Mouse (Mus musculus) heart, embryonic 12.5 days (tissue): ENCODE data around the gene Cebpzos. TPM values are rescaled to one million over a fixed set of nuclear protein-coding genes. Genes with fewer than 3 reads are reported as not detected.

Source experiments
- ATAC-seq: fragments of 200-750 bp; cut with Nextera tagmentation; 2 replicates; pipeline ENCODE4 v1.8.0; 2017; ENCODE audit warnings: moderate TSS enrichment, moderate library complexity; ENCODE audit not compliant: insufficient number of reproducible peaks, low FRiP score
- H3K27ac ChIP-seq: fragments of 300-500 bp; sonication (generic); 2 replicates; pipeline ENCODE4 v1.5.1; 2016; ENCODE audit warnings: mild to moderate bottlenecking, moderate library complexity; ENCODE audit not compliant: poor library complexity, severe bottlenecking
- H3K27me3 ChIP-seq: fragments of 300-500 bp; sonication (generic); replicated peaks from 2 replicates; pipeline ENCODE4 v1.6.1; 2016; ENCODE audit warnings: mild to moderate bottlenecking, moderate library complexity
- H3K36me3 ChIP-seq: fragments of 300-500 bp; sonication (generic); 2 replicates; pipeline ENCODE4 v1.6.1; 2016; ENCODE audit warnings: mild to moderate bottlenecking, moderate library complexity
- H3K4me1 ChIP-seq: fragments of 300-500 bp; sonication (generic); replicated peaks from 2 replicates; pipeline ENCODE4 v1.6.1; 2016; ENCODE audit warnings: mild to moderate bottlenecking
- H3K4me2 ChIP-seq: fragments of 300-500 bp; sonication (generic); 2 replicates; pipeline ENCODE4 v1.6.1; 2016; ENCODE audit warnings: mild to moderate bottlenecking, moderate library complexity
- H3K4me3 ChIP-seq: fragments of 300-500 bp; sonication (generic); 2 replicates; pipeline ENCODE4 v1.5.1; 2016; ENCODE audit warnings: mild to moderate bottlenecking
- H3K9ac ChIP-seq: fragments of 300-500 bp; sonication (generic); 2 replicates; pipeline ENCODE4 v1.6.1; 2016; ENCODE audit warnings: mild to moderate bottlenecking, moderate library complexity
- H3K9me3 ChIP-seq: fragments of 300-500 bp; sonication (generic); replicated peaks from 2 replicates; pipeline ENCODE4 v1.6.1; 2016; ENCODE audit warnings: mild to moderate bottlenecking, moderate library complexity
- WGBS: fragments of 180-500 bp; shearing (Covaris S2); methylation state at CpG from one replicate; pipeline ENCODE4 v1.1.7; 2016; 5-methylcytosine and 5-hydroxymethylcytosine counted together
- polyA plus RNA-seq: library from polyadenylated mRNA; unstranded; fragments of >200 nt; fragmentation: Nextera tagmentation; extraction: Ambion mirVana; gene quantifications from 2 replicates; pipeline ENCODE4 v1.2.1, GENCODE M21; 2016

Gene Cebpzos
- polyA plus RNA-seq, result 78.2 and 80.4 TPM in 2 replicates

DNA sequence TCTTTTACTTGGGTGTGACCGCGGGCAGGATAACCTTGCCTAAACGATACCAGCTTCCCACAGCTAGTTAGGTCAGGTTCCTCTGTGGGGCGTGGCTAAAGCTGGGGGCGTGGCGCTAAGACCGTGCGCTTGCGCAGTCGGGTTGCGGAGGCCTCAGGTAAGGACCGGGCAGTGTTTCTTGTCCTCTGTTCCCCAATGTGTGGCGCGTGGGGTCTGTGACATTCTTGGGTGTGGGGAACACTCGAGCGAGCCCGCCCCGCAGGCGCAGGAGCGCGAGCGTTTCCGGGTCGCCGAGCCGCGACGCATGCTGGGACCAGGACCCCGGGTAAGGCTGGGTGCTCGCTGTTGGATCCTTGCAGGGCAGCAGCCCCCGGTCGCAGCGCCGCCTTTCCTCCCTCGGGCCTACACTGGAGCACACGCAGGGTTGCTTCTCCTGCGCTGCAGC is at the start of gene Cebpzos:
Gene Cebpzos (plus strand): TSS at position 132 of the 445 bp plus-strand sequence.
- Histone ChIP-seq H3K36me3 (peaks cover 24% of the 10 kb centered on the region), H3K27me3 (no peaks in the 10 kb centered on the region), H3K4me1 (peaks cover 6% of the 10 kb centered on the region), H3K9ac (peak within 1 kb of the TSS; percentile 83), H3K27ac (peak within 1 kb of the TSS; percentile 85), H3K4me3 (peak within 1 kb of the TSS; percentile 76), H3K4me2 (peak within 1 kb of the TSS; percentile 84), H3K9me3 (no peaks in the 10 kb centered on the region)
- peak; percentile 93 for ATAC-seq
- WGBS, result 0% methylated on average over 37 of the region's 37 CpGs

- 87% methylated on average over 6 of the region's 6 CpGs for WGBS
- Histone ChIP-seq H3K27me3 (no peaks in the 10 kb centered on the region), H3K4me2 (no peak overlapping the region), H3K36me3 (peaks cover 64% of the 10 kb centered on the region), H3K4me3 (no peak overlapping the region), H3K9ac (no peak overlapping the region), H3K9me3 (no peaks in the 10 kb centered on the region), H3K27ac (no peak overlapping the region), H3K4me1 (no peaks in the 10 kb centered on the region)
- ATAC-seq, result no peak
These were observed 42.4 kb upstream of the Cebpzos start for GRCm38 (mm10) chr17:78873886-78874285.

- WGBS, result 13% methylated on average over 6 of the region's 7 CpGs
- Histone ChIP-seq H3K9ac (peak overlapping the region; percentile 82), H3K4me1 (peaks cover 14% of the 10 kb centered on the region), H3K27ac (peak overlapping the region; percentile 85), H3K27me3 (no peaks in the 10 kb centered on the region), H3K4me2 (peak overlapping the region; percentile 79), H3K36me3 (peaks cover 15% of the 10 kb centered on the region), H3K4me3 (peak overlapping the region; percentile 69), H3K9me3 (no peaks in the 10 kb centered on the region)
- peak; percentile 56; the same call in 1 of the 2 replicates for ATAC-seq
These were observed 34.4 kb upstream of the Cebpzos start for GRCm38 (mm10) chr17:78881878-78882304.

GRCm38 (mm10) chr17:78882401-78883112 is 33.7 kb upstream of the Cebpzos start, which contains the start of gene Eif2ak2:
Gene Eif2ak2, minus strand, starts transcription at chr17:78882573.
- H3K27me3 ChIP-seq, result no peaks in the 10 kb centered on the region
- H3K4me1 ChIP-seq, result peaks cover 14% of the 10 kb centered on the region
- peak within 1 kb of the TSS; percentile 79 for H3K4me2 ChIP-seq
- 1% methylated on average over 28 of the region's 28 CpGs for WGBS
- H3K9ac ChIP-seq, result peak within 1 kb of the TSS; percentile 82
- ATAC-seq, result peak; percentile 96
- H3K36me3 ChIP-seq, result peaks cover 13% of the 10 kb centered on the region
- H3K9me3 ChIP-seq, result no peaks in the 10 kb centered on the region
- H3K27ac ChIP-seq, result peak within 1 kb of the TSS; percentile 85
- H3K4me3 ChIP-seq, result peak within 1 kb of the TSS; percentile 69

DNA sequence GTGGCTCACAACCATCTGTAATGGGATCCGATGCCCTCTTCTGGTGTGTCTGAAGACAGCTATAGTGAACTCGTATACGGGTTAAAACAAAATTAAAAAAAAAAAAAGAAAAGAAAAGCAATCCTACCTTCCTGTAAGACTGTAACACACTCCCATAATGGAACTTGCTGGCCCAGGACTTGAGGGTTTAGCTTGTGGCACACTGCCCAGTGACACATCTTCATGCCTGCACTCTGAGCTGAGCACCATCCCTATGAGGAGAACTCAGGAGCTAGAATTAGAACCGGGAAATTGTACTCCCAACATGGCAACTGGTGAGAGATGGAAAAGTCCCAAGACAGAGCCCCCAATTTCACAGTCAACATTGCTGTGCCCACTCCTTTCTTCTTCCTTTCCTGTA is 33.0 kb upstream of the Cebpzos start:
- H3K4me3 ChIP-seq, result no peak overlapping the region

DNA sequence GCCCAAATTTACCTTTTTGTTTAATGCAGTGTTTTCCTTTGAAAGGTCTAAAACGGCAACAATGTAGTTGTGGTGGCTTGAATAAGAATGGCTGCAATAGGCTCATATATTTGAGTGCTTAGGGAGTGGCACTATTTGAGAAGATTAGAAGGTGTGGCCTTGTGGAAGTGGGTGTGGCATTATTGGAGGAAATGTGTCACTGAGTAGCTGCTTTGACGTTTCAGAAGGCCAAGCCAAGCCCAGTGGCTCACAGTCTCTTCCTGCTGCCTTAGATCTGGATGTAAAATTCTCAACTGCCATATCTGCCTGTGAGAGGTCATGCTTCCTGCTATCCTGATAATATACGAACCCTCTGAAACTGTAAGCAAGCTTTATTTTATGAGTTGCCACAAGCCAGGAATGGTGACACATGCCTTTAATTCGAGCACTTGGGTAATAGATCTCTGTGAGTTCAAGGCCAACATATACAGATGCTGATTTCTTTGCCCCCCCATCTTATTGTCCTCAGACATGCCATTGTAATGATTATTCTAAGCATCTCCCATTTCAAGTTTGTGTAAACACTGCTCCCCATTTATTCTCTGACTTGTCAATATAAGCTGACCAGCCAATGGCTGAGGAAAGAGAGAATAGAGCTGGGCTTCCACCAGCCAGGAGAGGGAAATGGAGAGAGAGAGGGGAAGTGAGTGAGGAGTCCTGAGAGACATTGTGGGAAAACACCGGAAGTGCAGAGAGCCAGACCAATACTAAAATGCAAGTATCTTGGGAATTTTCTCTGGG is 30.8 kb upstream of the Cebpzos start:
- Histone ChIP-seq H3K4me3 (no peak overlapping the region), H3K4me2 (no peak overlapping the region), H3K9me3 (no peaks in the 10 kb centered on the region), H3K27me3 (no peaks in the 10 kb centered on the region), H3K36me3 (no peaks in the 10 kb centered on the region), H3K9ac (no peak overlapping the region), H3K27ac (no peak overlapping the region), H3K4me1 (peaks cover 14% of the 10 kb centered on the region)
- WGBS, result 77% methylated on average over 5 of the region's 5 CpGs
- ATAC-seq, result no peak

More for the DNA sequence above, 33.0 kb upstream of the Cebpzos start:
- Histone ChIP-seq H3K4me2 (no peak overlapping the region), H3K27me3 (no peaks in the 10 kb centered on the region), H3K36me3 (peaks cover 6% of the 10 kb centered on the region), H3K4me1 (peaks cover 14% of the 10 kb centered on the region), H3K9ac (0 out of 2 replicates have a peak overlapping the region, but pooled peaks have one; percentile 82), H3K9me3 (no peaks in the 10 kb centered on the region), H3K27ac (no peak overlapping the region)
- ATAC-seq, result no peak
- 89% methylated on average over 4 of the region's 4 CpGs for WGBS

DNA sequence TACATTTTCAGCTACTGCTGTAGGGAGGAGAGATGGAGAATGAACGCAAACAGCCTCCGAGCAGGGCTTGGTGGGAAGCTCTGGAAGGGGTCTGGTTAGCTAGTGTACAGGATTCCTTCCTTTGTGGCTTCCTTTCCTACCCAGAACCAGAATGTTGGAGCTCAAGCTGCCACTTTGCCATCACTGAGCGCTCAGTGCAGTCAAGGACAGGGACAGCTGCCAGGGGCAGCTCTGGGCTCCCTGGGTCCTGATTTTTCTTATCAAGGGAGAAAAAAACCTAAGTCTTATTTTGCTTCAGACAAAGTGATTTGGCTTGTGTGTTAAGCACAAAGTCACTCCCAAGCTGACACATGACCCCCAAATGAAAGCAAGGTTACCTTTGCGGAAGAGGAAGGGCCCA is 27.7 kb upstream of the Cebpzos start:
- no peak for ATAC-seq
- Histone ChIP-seq H3K27ac (no peak overlapping the region), H3K9me3 (no peaks in the 10 kb centered on the region), H3K36me3 (no peaks in the 10 kb centered on the region), H3K4me2 (no peak overlapping the region), H3K4me1 (no peaks in the 10 kb centered on the region), H3K4me3 (no peak overlapping the region), H3K9ac (no peak overlapping the region), H3K27me3 (no peaks in the 10 kb centered on the region)
- WGBS, result 81% methylated on average over 4 of the region's 4 CpGs

DNA sequence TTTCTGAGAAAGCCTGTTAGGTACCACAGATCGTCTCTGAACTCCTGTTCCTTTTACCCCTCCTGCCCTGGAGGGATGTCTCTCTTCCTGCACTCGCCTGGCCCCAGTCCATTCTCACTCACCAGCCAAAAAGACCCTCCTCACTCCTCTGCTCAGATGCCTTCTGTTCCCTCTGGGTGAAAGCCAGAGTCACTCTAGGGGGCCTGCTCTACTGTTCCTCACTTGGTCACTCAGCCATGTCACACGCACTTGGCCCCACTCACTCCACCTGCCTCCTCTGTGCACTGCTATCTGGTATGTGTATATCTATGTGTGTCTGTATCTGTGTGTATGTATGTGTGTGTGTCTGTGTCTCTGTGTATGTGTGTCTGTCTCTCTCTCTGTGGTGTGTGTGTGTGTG is 27.1 kb upstream of the Cebpzos start:
- no peak for ATAC-seq
- Histone ChIP-seq H3K4me1 (no peaks in the 10 kb centered on the region), H3K27ac (no peak overlapping the region), H3K4me2 (no peak overlapping the region), H3K27me3 (no peaks in the 10 kb centered on the region), H3K9me3 (no peaks in the 10 kb centered on the region), H3K36me3 (no peaks in the 10 kb centered on the region), H3K9ac (no peak overlapping the region), H3K4me3 (no peak overlapping the region)
- WGBS, result 52% methylated on average over 3 of the region's 3 CpGs

GRCm38 (mm10) chr17:78891020-78891419 is 25.3 kb upstream of the Cebpzos start:
- WGBS, result 74% methylated on average over 9 of the region's 9 CpGs
- Histone ChIP-seq H3K9me3 (no peaks in the 10 kb centered on the region), H3K27ac (no peak overlapping the region)

GRCm38 (mm10) chr17:78894991-78895390 is 21.3 kb upstream of the Cebpzos start:
- peak overlapping the region; percentile 60 for H3K4me2 ChIP-seq

More at GRCm38 (mm10) chr17:78891020-78891419, 25.3 kb upstream of the Cebpzos start:
- ATAC-seq, result no peak
- no peak overlapping the region for H3K9ac ChIP-seq
- H3K4me1 ChIP-seq, result 0 out of 2 replicates have a peak, but pooled peaks cover 4% of the 10 kb centered on the region
- H3K4me3 ChIP-seq, result no peak overlapping the region
- H3K27me3 ChIP-seq, result no peaks in the 10 kb centered on the region
- H3K4me2 ChIP-seq, result no peak overlapping the region
- no peaks in the 10 kb centered on the region for H3K36me3 ChIP-seq

GRCm38 (mm10) chr17:78895394-78895793 is 20.9 kb upstream of the Cebpzos start:
- Histone ChIP-seq H3K4me3 (0 out of 2 replicates have a peak overlapping the region, but pooled peaks have one; percentile 23), H3K4me2 (peak overlapping the region; percentile 60), H3K36me3 (no peaks in the 10 kb centered on the region), H3K9me3 (0 out of 2 replicates have a peak, but pooled peaks cover 4% of the 10 kb centered on the region), H3K4me1 (0 out of 2 replicates have a peak, but pooled peaks cover 4% of the 10 kb centered on the region), H3K27me3 (no peaks in the 10 kb centered on the region), H3K27ac (no peak overlapping the region), H3K9ac (no peak overlapping the region)
- ATAC-seq, result 0 out of 2 replicates have a peak, but pooled peaks have one; percentile 22
- 29% methylated on average over 8 of the region's 8 CpGs for WGBS

More at GRCm38 (mm10) chr17:78894991-78895390, 21.3 kb upstream of the Cebpzos start:
- 72% methylated on average over 7 of the region's 7 CpGs for WGBS
- H3K4me1 ChIP-seq, result 0 out of 2 replicates have a peak, but pooled peaks cover 4% of the 10 kb centered on the region
- no peak for ATAC-seq
- H3K27me3 ChIP-seq, result no peaks in the 10 kb centered on the region
- no peak overlapping the region for H3K4me3 ChIP-seq
- no peak overlapping the region for H3K27ac ChIP-seq
- H3K9ac ChIP-seq, result no peak overlapping the region
- H3K9me3 ChIP-seq, result no peaks in the 10 kb centered on the region
- H3K36me3 ChIP-seq, result no peaks in the 10 kb centered on the region
